Mouse (Mus musculus) stomach, postnatal 0 days (tissue): ENCODE data around the gene Uhrf1. TPM values are rescaled to one million over a fixed set of nuclear protein-coding genes. Genes with fewer than 3 reads are reported as not detected.

Experiments used
- ATAC-seq: fragments of 200-750 bp; cut with Nextera tagmentation; 2 replicates; pipeline ENCODE4 v1.8.0; 2017; ENCODE audit not compliant: low FRiP score, low TSS enrichment
- DNase-seq: peaks from one replicate; pipeline ENCODE4 v3.0.0-alpha.2; 2016; ENCODE audit warnings: low spot score
- H3K27ac ChIP-seq: fragments of 300-500 bp; sonication (generic); replicated peaks from 2 replicates; pipeline ENCODE4 v1.5.1; 2014; ENCODE audit warnings: mild to moderate bottlenecking, control low read depth
- H3K27me3 ChIP-seq: fragments of 300-500 bp; sonication (generic); 2 replicates; pipeline ENCODE4 v1.6.1; 2014; ENCODE audit warnings: low read length; ENCODE audit not compliant: control insufficient read depth, insufficient read depth
- H3K36me3 ChIP-seq: fragments of 300-500 bp; sonication (generic); 2 replicates; pipeline ENCODE4 v1.6.1; 2014; ENCODE audit warnings: low read length, mixed read lengths; ENCODE audit not compliant: control insufficient read depth, insufficient read depth
- H3K4me1 ChIP-seq: fragments of 300-500 bp; sonication (generic); replicated peaks from 2 replicates; pipeline ENCODE4 v1.6.1; 2014; ENCODE audit warnings: antibody characterized with exemption; ENCODE audit not compliant: control insufficient read depth, insufficient read depth
- H3K4me2 ChIP-seq: fragments of 300-500 bp; sonication (generic); replicated peaks from 2 replicates; pipeline ENCODE4 v1.6.1; 2014; ENCODE audit warnings: low read depth, mild to moderate bottlenecking, control low read depth, moderate library complexity
- H3K4me3 ChIP-seq: fragments of 300-500 bp; sonication (generic); 2 replicates; pipeline ENCODE4 v1.5.1; 2014; ENCODE audit warnings: low read depth, low read length, control low read depth
- H3K9ac ChIP-seq: fragments of 300-500 bp; sonication (generic); 2 replicates; pipeline ENCODE4 v1.6.1; 2014; ENCODE audit warnings: mild to moderate bottlenecking, low read length, control low read depth, mixed read lengths
- H3K9me3 ChIP-seq: fragments of 300-500 bp; sonication (generic); 2 replicates; pipeline ENCODE4 v1.6.1; 2016; ENCODE audit warnings: low read length; ENCODE audit not compliant: control insufficient read depth
- CTCF ChIP-seq: IDR thresholded peaks from 2 replicates; pipeline ENCODE4 v1.5.1; 2016; ENCODE audit warnings: antibody characterized with exemption, low read depth, mild to moderate bottlenecking, moderate library complexity
- EP300 ChIP-seq: optimal IDR thresholded peaks from 2 replicates; pipeline ENCODE3; 2016; ENCODE audit warnings: antibody characterized with exemption
- WGBS: fragments of 180-500 bp; shearing (Covaris S2); extraction: QIAGEN DNeasy Blood & Tissue Kit; methylation state at CpG from one replicate; pipeline ENCODE4 v1.1.7; 2014; 5-methylcytosine and 5-hydroxymethylcytosine counted together
- polyA plus RNA-seq: library from polyadenylated mRNA; unstranded; fragments of >200 nt; fragmentation: Nextera tagmentation; extraction: Ambion mirVana; gene quantifications from 2 replicates; pipeline ENCODE4 v1.2.1, GENCODE M21; 2015

Gene Uhrf1
- polyA plus RNA-seq, 1 experiment from 2014 or later: 18.4 TPM

DNA sequence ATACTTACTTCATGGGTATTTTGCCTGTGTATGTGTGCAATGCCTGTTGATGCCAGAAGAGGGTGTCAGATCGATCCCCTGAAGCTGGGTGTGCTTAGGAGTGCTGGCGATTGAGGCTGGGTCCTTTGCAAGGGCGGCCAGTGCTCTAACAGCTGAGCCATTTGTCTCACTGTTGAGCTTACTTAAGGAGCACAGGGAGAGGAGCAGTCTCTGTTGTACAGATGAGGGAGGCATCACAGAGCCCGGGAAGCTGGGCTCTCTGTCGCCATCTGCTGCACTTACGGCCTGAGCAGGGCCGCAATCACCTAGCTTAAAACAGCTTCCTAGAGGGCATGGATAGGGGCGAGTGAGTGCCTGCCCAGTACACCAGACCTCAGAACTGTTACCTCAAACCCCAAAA, 29.9 kb downstream of the Uhrf1 start:
- ATAC-seq: no peak
- H3K9me3 ChIP-seq: no peaks in the 10 kb centered on the region
- no peak for TF ChIP-seq EP300
- peak; percentile 58 for TF ChIP-seq CTCF
- no peaks in the 10 kb centered on the region for H3K36me3 ChIP-seq
- peaks cover 5% of the 10 kb centered on the region for H3K4me1 ChIP-seq
- H3K27ac ChIP-seq: no peak overlapping the region
- no peak overlapping the region for H3K4me2 ChIP-seq
- H3K27me3 ChIP-seq: no peaks in the 10 kb centered on the region
- H3K4me3 ChIP-seq: no peak overlapping the region
- DNase-seq: no peak
- 46% methylated on average over 8 of the region's 8 CpGs for WGBS
- no peak overlapping the region for H3K9ac ChIP-seq

DNA sequence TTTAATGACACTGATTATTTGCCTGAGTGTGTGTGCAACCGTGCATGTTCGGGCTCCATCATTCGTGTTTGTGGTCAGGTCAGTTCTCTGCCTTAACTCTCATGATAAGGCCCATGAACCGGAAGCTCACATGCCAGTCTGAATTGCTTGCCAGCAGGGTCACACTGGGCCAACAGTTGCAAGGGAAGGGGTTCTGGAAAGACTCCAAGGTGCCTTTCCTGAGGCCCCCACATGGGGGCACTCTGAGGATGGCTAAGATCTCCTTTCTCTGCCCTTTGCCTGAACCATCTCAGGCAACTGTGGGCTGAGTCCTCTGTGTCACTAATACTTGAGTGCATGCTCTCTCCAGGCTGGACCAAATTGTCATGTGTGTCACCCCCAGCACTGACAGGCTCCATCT, 34.1 kb downstream of the Uhrf1 start:
- 42% methylated on average over 4 of the region's 4 CpGs for WGBS
- no peak overlapping the region for H3K27ac ChIP-seq
- no peaks in the 10 kb centered on the region for H3K9me3 ChIP-seq
- TF ChIP-seq CTCF (peak; percentile 73), EP300 (no peak)
- H3K4me3 ChIP-seq: no peak overlapping the region
- ATAC-seq (peak; percentile 36), DNase-seq (peak; percentile 57)
- no peak overlapping the region for H3K9ac ChIP-seq
- H3K36me3 ChIP-seq: no peaks in the 10 kb centered on the region
- H3K27me3 ChIP-seq: no peaks in the 10 kb centered on the region
- no peaks in the 10 kb centered on the region for H3K4me1 ChIP-seq
- no peak overlapping the region for H3K4me2 ChIP-seq

DNA sequence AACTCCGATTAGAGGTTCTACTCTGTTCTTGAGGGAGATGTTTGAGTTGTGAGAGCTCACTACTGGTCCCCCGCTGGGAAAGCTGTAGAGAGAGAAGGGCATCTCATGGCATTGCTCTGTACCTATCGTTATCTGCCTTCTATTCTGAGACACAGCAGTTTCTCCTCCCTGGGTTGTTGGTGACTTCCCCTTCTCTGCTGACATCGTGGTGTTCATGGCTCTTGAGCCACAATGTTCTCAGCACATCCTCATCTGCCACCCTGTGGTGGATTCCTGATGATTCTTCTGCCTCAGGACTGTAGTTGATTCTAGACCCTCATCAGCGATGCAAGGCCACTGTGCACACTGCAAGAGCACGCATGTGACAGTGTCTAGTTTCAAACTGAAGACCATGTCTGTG, 34.7 kb downstream of the Uhrf1 start:
- no peak overlapping the region for H3K27ac ChIP-seq
- no peaks in the 10 kb centered on the region for H3K27me3 ChIP-seq
- H3K4me2 ChIP-seq: no peak overlapping the region
- H3K4me1 ChIP-seq: no peaks in the 10 kb centered on the region
- no peak overlapping the region for H3K9ac ChIP-seq
- TF ChIP-seq EP300 (no peak), CTCF (0 out of 2 replicates have a peak, but pooled peaks have one; percentile 16)
- no peak overlapping the region for H3K4me3 ChIP-seq
- H3K9me3 ChIP-seq: no peaks in the 10 kb centered on the region
- 81% methylated on average over 6 of the region's 6 CpGs for WGBS
- no peaks in the 10 kb centered on the region for H3K36me3 ChIP-seq
- no peak for ATAC-seq
- no peak for DNase-seq

DNA sequence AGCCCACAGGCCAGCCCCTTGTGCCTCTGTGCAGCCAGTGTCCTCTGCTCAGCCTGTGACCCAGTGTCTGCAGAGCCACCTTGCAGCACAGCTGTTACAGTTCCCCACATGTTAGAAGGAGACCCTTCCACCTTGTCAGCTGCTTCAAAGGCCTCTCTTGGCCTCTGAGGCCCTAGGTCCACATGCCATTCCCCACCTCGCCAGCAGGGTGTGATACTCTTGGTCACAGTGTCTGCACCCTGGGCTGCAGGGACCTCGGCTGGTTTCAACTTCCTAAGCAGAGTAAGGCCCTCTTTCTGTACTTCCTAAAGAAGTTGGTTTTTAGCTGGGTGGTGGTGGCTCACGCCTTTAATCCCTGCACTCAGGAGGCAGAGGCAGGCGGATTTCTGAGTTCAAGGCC, 35.8 kb downstream of the Uhrf1 start:
- Histone ChIP-seq H3K4me3 (no peak overlapping the region), H3K27ac (no peak overlapping the region), H3K36me3 (no peaks in the 10 kb centered on the region), H3K4me1 (no peaks in the 10 kb centered on the region), H3K9me3 (no peaks in the 10 kb centered on the region), H3K9ac (no peak overlapping the region), H3K27me3 (no peaks in the 10 kb centered on the region), H3K4me2 (no peak overlapping the region)
- peak; percentile 53 for DNase-seq
- no peak for ATAC-seq
- peak; percentile 64 for TF ChIP-seq CTCF
- no peak for TF ChIP-seq EP300
- 62% methylated on average over 4 of the region's 4 CpGs for WGBS

DNA sequence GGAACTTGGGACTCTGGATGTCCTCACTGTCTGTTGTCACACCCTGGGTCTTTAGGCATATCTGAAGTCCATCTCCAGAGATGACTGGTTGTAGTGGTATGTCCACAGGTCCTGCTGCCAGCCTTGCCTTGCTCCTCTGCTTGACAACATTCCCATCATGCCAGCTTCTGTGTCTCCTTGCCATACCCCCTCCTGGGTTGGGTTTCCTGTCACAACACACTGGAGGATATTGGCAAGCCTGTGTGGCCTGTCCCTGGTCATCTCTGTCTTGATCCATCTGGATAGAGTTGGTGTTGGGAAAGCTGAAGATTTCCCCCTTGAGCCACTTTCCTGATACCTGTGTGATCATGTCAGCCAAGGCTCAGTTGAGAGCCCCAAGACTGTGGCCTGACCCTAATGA, 37.6 kb downstream of the Uhrf1 start:
- H3K27me3 ChIP-seq: no peaks in the 10 kb centered on the region
- no peaks in the 10 kb centered on the region for H3K36me3 ChIP-seq
- H3K4me1 ChIP-seq: no peaks in the 10 kb centered on the region
- H3K9me3 ChIP-seq: no peaks in the 10 kb centered on the region
- H3K4me3 ChIP-seq: no peak overlapping the region
- no peak for DNase-seq
- no peak overlapping the region for H3K9ac ChIP-seq
- ATAC-seq: no peak
- H3K27ac ChIP-seq: no peak overlapping the region
- H3K4me2 ChIP-seq: no peak overlapping the region
- TF ChIP-seq EP300 (no peak), CTCF (no peak)

DNA sequence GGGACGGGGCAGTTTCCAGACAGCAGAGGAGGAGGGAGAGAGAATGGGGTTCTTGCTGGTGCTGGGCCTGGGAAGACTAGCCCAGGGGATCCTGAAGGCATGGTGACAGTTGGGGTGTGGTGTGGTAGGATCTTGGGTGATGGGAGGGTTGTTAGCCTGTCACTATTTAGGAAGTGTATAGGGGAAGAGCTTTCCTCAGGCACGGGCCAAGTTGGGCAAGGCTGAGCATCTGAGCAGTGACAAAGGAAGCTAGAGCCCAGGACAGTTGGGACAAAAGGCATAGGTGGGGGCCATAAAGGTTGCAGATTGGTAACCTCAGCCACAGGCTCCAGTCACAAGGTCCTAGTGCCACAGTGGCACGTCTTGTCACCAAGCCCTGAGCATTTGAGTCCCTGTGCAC, 40.3 kb downstream of the Uhrf1 start:
- 74% methylated on average over 3 of the region's 3 CpGs for WGBS
- Histone ChIP-seq H3K27me3 (no peaks in the 10 kb centered on the region), H3K9me3 (no peaks in the 10 kb centered on the region)

More for the DNA sequence above, 40.3 kb downstream of the Uhrf1 start:
- H3K36me3 ChIP-seq: no peaks in the 10 kb centered on the region
- TF ChIP-seq EP300: no peak
- no peak for TF ChIP-seq CTCF
- H3K4me2 ChIP-seq: no peak overlapping the region
- H3K27ac ChIP-seq: no peak overlapping the region
- no peak for DNase-seq
- no peak for ATAC-seq
- no peak overlapping the region for H3K9ac ChIP-seq
- no peak overlapping the region for H3K4me3 ChIP-seq
- no peaks in the 10 kb centered on the region for H3K4me1 ChIP-seq
